Mouse (Mus musculus) hindbrain, embryonic 12.5 days (tissue): ENCODE measurements around the gene Usp46. TPM values are rescaled to one million over a fixed set of nuclear protein-coding genes. Genes with fewer than 3 reads are reported as not detected.

Source experiments
- ATAC-seq: fragments of 200-750 bp; cut with Nextera tagmentation; 2 replicates; pipeline ENCODE4 v1.8.0; 2017; ENCODE audit warnings: moderate TSS enrichment; ENCODE audit not compliant: low FRiP score
- H3K27ac ChIP-seq: fragments of 300-500 bp; sonication (generic); 2 replicates; pipeline ENCODE4 v1.5.1; 2016; ENCODE audit warnings: mild to moderate bottlenecking
- H3K27me3 ChIP-seq: fragments of 300-500 bp; sonication (generic); 2 replicates; pipeline ENCODE4 v1.6.1; 2016; ENCODE audit warnings: mild to moderate bottlenecking
- H3K36me3 ChIP-seq: fragments of 300-500 bp; sonication (generic); 2 replicates; pipeline ENCODE4 v1.6.1; 2016; ENCODE audit warnings: mild to moderate bottlenecking
- H3K4me1 ChIP-seq: fragments of 300-500 bp; sonication (generic); 2 replicates; pipeline ENCODE4 v1.6.1; 2016
- H3K4me2 ChIP-seq: fragments of 300-500 bp; sonication (generic); replicated peaks from 2 replicates; pipeline ENCODE4 v1.6.1; 2016; ENCODE audit warnings: mild to moderate bottlenecking
- H3K4me3 ChIP-seq: fragments of 300-500 bp; sonication (generic); 2 replicates; pipeline ENCODE4 v1.5.1; 2016; ENCODE audit warnings: mild to moderate bottlenecking
- H3K9ac ChIP-seq: fragments of 300-500 bp; sonication (generic); 2 replicates; pipeline ENCODE4 v1.6.1; 2016; ENCODE audit warnings: mild to moderate bottlenecking, moderate library complexity
- H3K9me3 ChIP-seq: fragments of 300-500 bp; sonication (generic); replicated peaks from 2 replicates; pipeline ENCODE4 v1.6.1; 2016; ENCODE audit warnings: mild to moderate bottlenecking
- WGBS: fragments of 180-500 bp; shearing (Covaris S2); methylation state at CpG from one replicate; pipeline ENCODE4 v1.1.7; 2016; 5-methylcytosine and 5-hydroxymethylcytosine counted together
- polyA plus RNA-seq: library from polyadenylated mRNA; unstranded; fragments of >200 nt; fragmentation: Nextera tagmentation; extraction: Ambion mirVana; gene quantifications from 2 replicates; pipeline ENCODE4 v1.2.1, GENCODE M21; 2016

Usp46 gene
- polyA plus RNA-seq, 1 experiment from 2014 or later = 36.9 TPM

DNA sequence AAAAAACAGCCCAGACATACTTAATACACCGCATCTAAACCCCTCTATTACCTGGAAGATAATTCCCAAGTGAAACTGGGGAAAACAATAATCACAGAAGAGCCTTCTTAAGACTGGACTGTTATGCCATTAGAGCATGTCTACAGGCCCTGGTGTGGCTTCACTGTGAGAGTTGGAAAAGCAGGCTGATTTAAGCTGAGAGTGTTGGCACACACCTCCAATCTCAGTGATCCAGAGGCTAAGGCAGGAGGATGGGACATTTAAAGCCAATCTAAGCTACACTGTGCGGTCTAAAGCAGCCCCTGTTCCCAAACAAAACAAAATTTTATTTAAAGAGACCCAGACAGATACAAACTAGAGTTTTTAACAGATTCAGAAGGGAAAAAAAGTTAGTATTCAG, 62.3 kb downstream of the Usp46 start:
- Histone ChIP-seq H3K9me3 (no peaks in the 10 kb centered on the region), H3K9ac (no peak overlapping the region), H3K27ac (no peak overlapping the region), H3K36me3 (peaks cover 37% of the 10 kb centered on the region), H3K4me1 (no peaks in the 10 kb centered on the region), H3K4me3 (no peak overlapping the region), H3K4me2 (no peak overlapping the region), H3K27me3 (no peaks in the 10 kb centered on the region)
- 96% methylated on average over 2 of the region's 2 CpGs for WGBS
- ATAC-seq = no peak

DNA sequence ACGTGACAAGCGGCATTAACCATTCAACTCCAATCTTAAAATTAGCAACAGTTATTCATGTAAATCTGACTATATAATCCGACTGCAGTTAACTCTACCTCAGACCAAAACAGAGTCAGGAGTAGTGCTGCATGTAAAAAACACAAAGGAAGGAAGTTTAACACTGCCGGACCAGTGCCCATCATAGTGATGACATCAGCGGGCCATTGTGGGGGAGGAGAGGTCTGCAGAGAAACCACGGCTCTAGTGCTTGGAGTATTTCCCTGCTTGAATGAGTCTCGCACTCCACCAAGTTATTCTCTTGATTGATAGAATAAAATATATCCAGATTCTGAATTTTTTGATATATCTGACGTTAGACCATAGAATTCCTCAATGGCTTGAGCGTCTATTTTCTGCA, 66.5 kb downstream of the Usp46 start:
- Histone ChIP-seq H3K4me2 (no peak overlapping the region), H3K27me3 (no peaks in the 10 kb centered on the region), H3K36me3 (peaks cover 45% of the 10 kb centered on the region), H3K4me1 (no peaks in the 10 kb centered on the region), H3K9me3 (no peaks in the 10 kb centered on the region), H3K9ac (no peak overlapping the region), H3K4me3 (no peak overlapping the region), H3K27ac (no peak overlapping the region)
- ATAC-seq = no peak
- 92% methylated on average over 9 of the region's 9 CpGs for whole genome bisulfite sequencing

DNA sequence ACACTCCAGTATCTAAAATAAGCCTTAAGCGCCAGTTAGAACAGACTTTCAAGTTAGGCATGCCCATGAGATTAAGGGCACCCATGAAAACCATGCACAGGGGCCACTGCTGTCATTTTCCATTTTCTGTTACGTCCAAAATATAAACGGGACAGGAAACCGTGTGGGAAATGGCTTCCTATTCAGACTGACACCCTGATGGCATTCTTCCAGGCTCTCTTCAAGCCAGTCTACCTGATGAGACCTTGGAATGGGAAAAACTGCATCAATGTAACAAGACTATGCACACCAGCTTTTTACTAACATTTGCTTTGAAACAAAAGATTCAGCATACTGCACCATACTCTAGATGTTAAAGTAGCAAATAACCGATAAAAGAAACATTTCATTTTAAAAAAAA, 69.3 kb downstream of the Usp46 start:
- WGBS = 86% methylated on average over 5 of the region's 5 CpGs
- Histone ChIP-seq H3K4me2 (no peak overlapping the region), H3K36me3 (peaks cover 35% of the 10 kb centered on the region), H3K9me3 (no peaks in the 10 kb centered on the region), H3K9ac (no peak overlapping the region), H3K27me3 (no peaks in the 10 kb centered on the region), H3K4me3 (no peak overlapping the region), H3K27ac (no peak overlapping the region), H3K4me1 (no peaks in the 10 kb centered on the region)
- ATAC-seq = no peak

DNA sequence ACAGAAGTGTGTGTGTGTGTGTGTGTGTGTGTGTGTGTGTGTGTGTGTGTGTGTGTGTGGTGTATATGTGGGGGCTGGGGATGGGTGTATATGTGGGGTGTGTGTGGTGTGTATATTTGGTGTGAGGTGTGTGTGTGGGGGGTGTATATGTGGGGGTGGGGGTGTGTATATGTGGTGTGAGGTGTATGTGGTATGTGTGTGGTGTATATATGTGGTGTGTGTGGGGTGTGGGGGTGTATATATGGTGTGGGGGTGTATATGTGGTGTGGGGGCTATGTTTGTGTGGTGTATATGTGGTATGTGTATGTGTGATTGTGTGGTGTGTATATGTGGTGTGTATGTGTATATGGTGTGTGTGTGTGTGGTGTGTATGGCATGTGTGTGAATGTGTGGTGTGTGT, 73.4 kb downstream of the Usp46 start:
- Histone ChIP-seq H3K27ac (no peak overlapping the region), H3K4me3 (no peak overlapping the region), H3K9me3 (no peaks in the 10 kb centered on the region), H3K36me3 (peaks cover 7% of the 10 kb centered on the region; the same call in 1 of the 2 replicates), H3K4me1 (peaks cover 6% of the 10 kb centered on the region; the same call in 1 of the 2 replicates), H3K9ac (no peak overlapping the region), H3K4me2 (no peak overlapping the region), H3K27me3 (no peaks in the 10 kb centered on the region)
- ATAC-seq = no peak

DNA sequence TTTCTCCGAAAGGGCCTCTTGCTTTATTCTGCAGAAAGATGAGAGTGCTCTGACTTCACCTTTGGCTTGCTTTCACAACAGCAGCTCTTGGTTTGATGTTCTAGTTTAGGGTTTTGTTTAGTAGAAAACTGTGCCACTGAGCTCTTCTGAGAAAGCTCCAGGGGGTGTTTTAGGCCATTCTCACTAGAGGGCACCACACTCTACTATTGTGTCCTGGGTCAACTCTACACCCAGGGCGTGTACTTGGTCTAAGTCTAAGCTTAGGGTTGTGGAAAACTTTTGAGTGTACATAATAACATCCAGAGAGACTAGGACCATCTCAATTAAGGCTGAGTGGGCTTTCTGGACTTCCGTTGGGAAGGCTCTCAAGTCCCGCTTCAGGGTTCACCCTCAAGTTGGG, 74.7 kb downstream of the Usp46 start:
- H3K27ac ChIP-seq = no peak overlapping the region
- H3K36me3 ChIP-seq = peaks cover 7% of the 10 kb centered on the region; the same call in 1 of the 2 replicates
- no peak for ATAC-seq
- peaks cover 6% of the 10 kb centered on the region; the same call in 1 of the 2 replicates for H3K4me1 ChIP-seq
- no peak overlapping the region for H3K9ac ChIP-seq
- no peaks in the 10 kb centered on the region for H3K27me3 ChIP-seq
- no peak overlapping the region for H3K4me3 ChIP-seq
- H3K4me2 ChIP-seq = no peak overlapping the region
- WGBS = 91% methylated on average over 4 of the region's 4 CpGs
- H3K9me3 ChIP-seq = no peaks in the 10 kb centered on the region

DNA sequence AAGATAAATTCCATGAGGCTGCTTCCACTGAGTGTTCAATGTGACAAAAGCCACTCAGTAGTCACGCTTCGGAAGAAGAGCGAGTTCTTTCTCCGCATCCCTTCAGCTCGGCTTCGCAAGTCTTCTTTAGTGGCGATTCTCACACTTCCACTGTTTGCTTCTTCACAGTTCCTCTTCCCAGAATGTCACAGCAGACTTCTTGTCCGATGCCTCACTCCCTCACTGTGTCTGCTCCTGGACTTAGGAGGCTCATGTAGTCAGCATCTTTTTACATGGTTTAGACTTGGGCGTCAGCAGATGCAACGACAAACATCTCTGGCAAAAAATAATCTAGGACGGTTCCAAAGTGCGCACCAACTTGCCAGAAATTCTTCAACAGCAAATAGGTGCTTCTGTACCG, 75.9 kb downstream of the Usp46 start:
- ATAC-seq = no peak
- 95% methylated on average over 13 of the region's 13 CpGs for WGBS
- Histone ChIP-seq H3K27me3 (no peaks in the 10 kb centered on the region), H3K9me3 (no peaks in the 10 kb centered on the region), H3K27ac (no peak overlapping the region), H3K36me3 (0 out of 2 replicates have a peak, but pooled peaks cover 2% of the 10 kb centered on the region), H3K4me2 (no peak overlapping the region), H3K4me3 (no peak overlapping the region), H3K4me1 (peaks cover 6% of the 10 kb centered on the region; the same call in 1 of the 2 replicates), H3K9ac (no peak overlapping the region)

DNA sequence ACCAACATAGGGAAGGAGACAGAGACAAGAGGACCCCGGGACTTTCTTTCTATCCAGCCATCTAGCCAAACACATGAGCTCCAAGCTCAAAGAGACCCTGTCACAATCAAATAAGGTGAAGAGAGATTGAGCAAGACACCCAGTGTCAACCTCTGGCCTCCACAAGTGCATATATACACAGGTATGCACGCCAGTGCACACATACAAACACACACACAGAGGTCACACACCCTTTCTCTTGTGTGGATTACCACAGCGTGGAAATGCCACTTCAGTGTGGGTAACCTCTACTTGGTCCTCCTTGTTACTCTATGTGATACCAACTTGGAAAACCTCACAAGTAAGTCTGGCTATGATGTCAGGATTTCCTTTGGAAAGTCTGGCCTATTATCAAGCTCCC, 78.7 kb downstream of the Usp46 start:
- H3K9ac ChIP-seq = no peak overlapping the region
- ATAC-seq = no peak
- H3K4me1 ChIP-seq = peaks cover 6% of the 10 kb centered on the region; the same call in 1 of the 2 replicates
- no peak overlapping the region for H3K4me3 ChIP-seq
- no peaks in the 10 kb centered on the region for H3K27me3 ChIP-seq
- H3K36me3 ChIP-seq = no peaks in the 10 kb centered on the region
- no peak overlapping the region for H3K27ac ChIP-seq
- H3K4me2 ChIP-seq = no peak overlapping the region
- WGBS = 95% methylated on average over 3 of the region's 3 CpGs
- H3K9me3 ChIP-seq = no peaks in the 10 kb centered on the region

DNA sequence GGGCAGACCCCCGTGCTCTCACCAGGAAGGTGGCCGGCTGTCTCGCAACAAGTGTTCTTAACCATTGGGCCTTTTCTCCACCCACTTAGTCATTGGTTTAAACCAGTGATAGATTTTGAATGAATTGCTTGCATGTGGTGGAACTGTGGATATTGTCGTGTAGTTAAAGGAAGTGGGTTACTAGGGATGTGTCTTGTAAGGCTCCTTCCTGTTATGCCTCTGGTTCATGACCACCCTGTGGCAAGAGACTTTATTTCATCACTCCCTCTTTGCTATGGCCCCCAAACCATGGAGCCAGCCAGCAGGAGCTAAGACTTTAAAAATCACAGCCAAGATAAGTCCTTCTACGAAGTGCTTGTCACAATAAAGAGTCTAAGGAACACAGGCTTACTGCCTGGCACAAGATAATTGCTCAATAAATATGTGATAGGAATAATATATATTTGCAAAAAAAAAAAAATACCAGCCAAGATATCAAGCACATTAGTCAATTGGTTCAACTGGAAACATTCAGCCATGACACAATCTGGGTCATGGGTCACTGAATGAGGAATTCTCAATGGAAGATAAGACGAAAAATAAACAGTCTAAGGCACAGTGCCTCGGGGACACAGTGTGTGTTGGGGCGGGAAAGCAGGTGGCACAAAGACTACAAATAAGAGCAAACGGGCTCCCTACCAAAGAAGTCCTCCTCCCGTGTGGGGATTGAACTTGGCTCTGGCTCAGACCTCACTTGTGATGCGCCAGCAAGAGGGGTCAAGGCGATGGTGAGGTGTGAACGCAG, 80.3 kb downstream of the Usp46 start:
- Histone ChIP-seq H3K9me3 (no peaks in the 10 kb centered on the region), H3K4me1 (peaks cover 6% of the 10 kb centered on the region; the same call in 1 of the 2 replicates), H3K9ac (no peak overlapping the region), H3K27ac (no peak overlapping the region), H3K27me3 (no peaks in the 10 kb centered on the region), H3K36me3 (no peaks in the 10 kb centered on the region), H3K4me3 (no peak overlapping the region), H3K4me2 (no peak overlapping the region)
- 80% methylated on average over 13 of the region's 13 CpGs for WGBS
- ATAC-seq = no peak

DNA sequence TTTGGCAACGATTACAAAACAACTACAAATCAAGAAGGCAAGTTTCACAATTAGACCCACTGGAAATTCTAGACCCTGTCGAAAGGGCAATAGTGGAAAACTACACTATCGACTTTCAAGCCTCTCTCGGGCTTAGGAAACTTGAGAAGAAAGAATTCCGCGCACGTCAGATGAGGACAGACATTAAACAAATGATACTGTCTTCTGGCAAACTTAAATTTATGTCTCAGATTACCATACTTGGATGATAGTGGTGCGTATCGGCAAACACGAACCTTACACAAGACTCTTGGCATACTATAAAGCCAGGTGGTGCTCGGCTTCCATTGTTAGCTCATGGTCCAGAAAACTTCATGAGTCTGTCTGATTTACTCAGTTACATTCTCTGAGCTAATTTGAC, 90.8 kb downstream of the Usp46 start:
- no peak overlapping the region for H3K27ac ChIP-seq
- ATAC-seq = no peak
- no peak overlapping the region for H3K4me2 ChIP-seq
- H3K4me1 ChIP-seq = peaks cover 3% of the 10 kb centered on the region; the same call in 1 of the 2 replicates
- H3K27me3 ChIP-seq = no peaks in the 10 kb centered on the region
- WGBS = 74% methylated on average over 11 of the region's 11 CpGs
- no peaks in the 10 kb centered on the region for H3K36me3 ChIP-seq
- H3K9me3 ChIP-seq = no peaks in the 10 kb centered on the region
- H3K9ac ChIP-seq = no peak overlapping the region
- H3K4me3 ChIP-seq = no peak overlapping the region

DNA sequence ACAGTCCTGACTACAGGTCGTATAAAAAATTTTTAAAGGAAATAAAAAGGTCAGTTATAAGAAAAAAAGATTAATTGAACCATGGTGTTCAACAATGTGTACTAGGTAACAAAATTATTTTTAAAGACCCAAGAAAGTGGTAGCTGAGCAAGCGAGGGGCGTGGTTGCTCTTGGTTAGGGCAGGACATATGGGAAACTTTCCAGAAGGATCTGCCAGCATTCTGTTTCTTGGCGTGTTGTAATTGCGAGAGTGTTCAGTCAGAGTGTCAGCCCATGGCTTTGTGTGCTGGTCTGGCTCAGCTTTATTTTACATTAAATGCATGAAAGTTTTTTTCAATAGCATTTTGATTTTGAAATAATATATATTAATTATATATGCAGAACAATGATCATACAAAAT, 96.5 kb downstream of the Usp46 start:
- H3K9ac ChIP-seq = no peak overlapping the region
- 96% methylated on average over 5 of the region's 5 CpGs for WGBS
- H3K36me3 ChIP-seq = no peaks in the 10 kb centered on the region
- ATAC-seq = no peak
- H3K4me2 ChIP-seq = no peak overlapping the region
- no peak overlapping the region for H3K4me3 ChIP-seq
- peaks cover 3% of the 10 kb centered on the region; the same call in 1 of the 2 replicates for H3K4me1 ChIP-seq
- H3K27ac ChIP-seq = no peak overlapping the region
- no peaks in the 10 kb centered on the region for H3K9me3 ChIP-seq
- H3K27me3 ChIP-seq = no peaks in the 10 kb centered on the region

DNA sequence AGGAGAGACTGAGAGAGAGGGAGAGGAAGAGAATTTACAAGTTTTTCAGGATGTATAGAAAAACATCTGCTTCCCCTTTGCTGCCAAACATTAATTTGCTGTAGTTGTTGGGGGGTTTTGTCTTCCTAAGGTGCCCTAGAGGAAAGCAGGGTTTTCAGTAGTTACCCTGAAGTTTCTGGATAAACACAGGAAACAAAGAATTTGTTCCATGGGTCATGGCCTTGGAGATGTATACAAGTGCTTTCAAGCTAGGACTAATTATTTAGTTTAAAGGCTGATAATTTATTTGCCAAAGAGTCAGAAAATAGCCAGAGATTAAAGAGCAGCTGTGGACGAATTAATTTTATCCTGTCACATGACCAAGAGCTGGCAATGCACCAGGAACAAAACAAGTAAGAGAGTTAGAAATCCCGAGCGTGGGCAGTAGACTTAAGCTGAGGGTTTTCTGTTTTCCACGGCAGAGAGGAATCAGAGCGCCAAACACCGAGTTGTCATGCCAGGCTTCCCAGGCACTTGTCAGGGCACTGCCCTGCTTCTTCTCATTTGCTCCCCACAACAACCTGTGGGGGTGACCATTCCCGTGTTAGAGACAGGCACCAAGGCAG, 98.1 kb downstream of the Usp46 start:
- no peak for ATAC-seq
- Histone ChIP-seq H3K4me3 (no peak overlapping the region), H3K9ac (no peak overlapping the region), H3K27ac (no peak overlapping the region), H3K9me3 (no peaks in the 10 kb centered on the region), H3K36me3 (no peaks in the 10 kb centered on the region), H3K4me1 (no peaks in the 10 kb centered on the region), H3K4me2 (no peak overlapping the region), H3K27me3 (no peaks in the 10 kb centered on the region)
- WGBS = 64% methylated on average over 7 of the region's 7 CpGs

DNA sequence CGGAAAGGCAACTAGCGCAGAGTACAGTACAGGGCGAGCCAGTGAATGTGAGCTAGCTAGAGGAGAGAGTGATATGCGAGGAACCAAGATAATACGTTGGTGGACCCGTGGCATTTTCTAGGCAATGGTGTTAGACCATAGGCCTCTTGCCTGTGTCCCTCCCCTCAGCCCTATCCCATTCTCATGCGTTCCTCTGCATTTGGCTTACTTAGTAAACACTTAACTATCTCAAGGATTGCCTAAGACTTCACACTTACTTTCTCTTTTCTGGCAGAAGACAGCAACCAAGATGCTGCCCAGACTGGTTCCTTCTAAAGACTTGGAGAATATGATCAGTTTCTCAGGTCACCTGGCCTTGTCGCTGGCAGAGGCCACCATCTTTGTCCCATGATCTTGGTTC, 98.9 kb downstream of the Usp46 start:
- ATAC-seq = no peak
- no peak overlapping the region for H3K9ac ChIP-seq
- WGBS = 92% methylated on average over 8 of the region's 8 CpGs
- H3K4me2 ChIP-seq = no peak overlapping the region
- H3K27me3 ChIP-seq = no peaks in the 10 kb centered on the region
- H3K36me3 ChIP-seq = no peaks in the 10 kb centered on the region
- H3K9me3 ChIP-seq = no peaks in the 10 kb centered on the region
- no peaks in the 10 kb centered on the region for H3K4me1 ChIP-seq
- H3K27ac ChIP-seq = no peak overlapping the region
- no peak overlapping the region for H3K4me3 ChIP-seq

DNA sequence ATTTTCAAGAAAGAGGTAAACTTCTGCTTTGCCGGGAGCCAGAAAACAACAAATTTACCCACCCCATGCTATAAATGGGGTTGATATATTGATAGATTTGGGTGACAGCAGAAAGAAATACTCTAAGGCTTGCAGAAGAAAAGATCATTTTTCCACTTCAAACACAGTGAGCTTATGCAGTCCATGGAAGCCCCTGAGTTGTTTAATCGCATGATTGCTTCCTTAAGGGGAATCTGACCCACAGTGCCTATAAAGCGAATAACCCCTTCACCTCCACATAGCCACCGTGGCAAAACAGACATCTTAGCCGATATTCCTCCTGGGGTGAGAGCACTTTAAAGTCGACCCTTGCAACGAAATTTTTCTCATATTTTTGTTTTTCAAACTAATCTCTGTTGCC, 108.5 kb downstream of the Usp46 start:
- no peaks in the 10 kb centered on the region for H3K36me3 ChIP-seq
- 60% methylated on average over 7 of the region's 7 CpGs for WGBS
- H3K4me3 ChIP-seq = no peak overlapping the region
- 0 out of 2 replicates have a peak, but pooled peaks cover 5% of the 10 kb centered on the region for H3K4me1 ChIP-seq
- no peaks in the 10 kb centered on the region for H3K27me3 ChIP-seq
- H3K4me2 ChIP-seq = no peak overlapping the region
- ATAC-seq = no peak
- H3K9me3 ChIP-seq = no peaks in the 10 kb centered on the region
- H3K27ac ChIP-seq = no peak overlapping the region
- no peak overlapping the region for H3K9ac ChIP-seq
